Mouse (Mus musculus): ENCODE data around the gene Gas7.

GRCm38 (mm10) chr11:67518985-67519384 is 63.7 kb downstream of the Gas7 start:
- no peak for TF ChIP-seq POLR2A (IDR thresholded peaks at IDR 0.05; ENCODE audit: insufficient read depth, low read depth, low read length)
- TF ChIP-seq CTCF (IDR thresholded peaks at IDR 0.05) = no peak

Measured in heart, adult 2 months (tissue).